Mouse (Mus musculus) c-Kit-positive CD71-positive TER-119-positive erythroid progenitor cells, embryonic 14.5 days (primary cell): ENCODE measurements around the gene Gm21921.
"Not testable (repeated sequence)": the region's sequence is repeated elsewhere in the genome, so short reads cannot be mapped to it uniquely, and the experiment has no call there.

ENCODE experiments used
- DNase-seq: peaks from one replicate; pipeline ENCODE4 v3.0.0-alpha.2; 2013; ENCODE audit warnings: low spot score

Gene Gm21921

DNA sequence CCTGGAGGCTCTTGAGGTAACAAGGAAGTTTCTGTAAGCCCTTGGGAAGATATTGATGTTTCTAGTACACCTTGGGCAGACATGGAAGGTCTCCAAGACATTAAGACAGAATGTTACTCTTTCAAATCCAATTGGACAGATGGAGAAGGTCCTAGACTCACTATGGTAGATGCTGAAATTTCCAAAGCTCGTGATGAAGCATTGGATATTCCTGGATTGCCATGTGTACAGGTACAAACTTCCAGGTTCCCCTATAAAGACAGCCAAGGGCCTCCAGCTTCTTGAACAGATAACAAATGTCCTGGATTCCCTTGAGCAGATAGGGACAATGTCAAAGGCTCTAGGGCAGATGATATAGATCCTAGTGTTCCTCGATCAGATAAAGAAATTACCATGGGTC lies at the start of gene Gm21921:
Gene Gm21921 (minus strand): TSS at position 101 of the 400 bp plus-strand sequence.
- DNase-seq, result not testable (repeated sequence)
